Mouse (Mus musculus) MEL (cell line): ENCODE measurements around the gene Acvr1c. TPM values are rescaled to one million over a fixed set of nuclear protein-coding genes. Genes with fewer than 3 reads are reported as not detected.

Source experiments
- DNase-seq: peaks from one replicate; pipeline ENCODE4 v3.0.0; 2011; ENCODE audit warnings: low read depth, low spot score
- H3K27ac ChIP-seq: 2 replicates; pipeline ENCODE4 v1.5.1; 2012; ENCODE audit warnings: low read depth, mild to moderate bottlenecking, control low read depth, low read length, moderate library complexity; ENCODE audit not compliant: control insufficient read depth
- H3K27me3 ChIP-seq, 2 experiments: fragments of 150-350 bp in 1 of 2; sonication (generic) in 1 of 2; 2 replicates each; pipeline ENCODE4 v1.6.1; 2012; ENCODE audit warnings: low read length in 2 of 2, mild to moderate bottlenecking in 2 of 2, improper control_type of control experiment in 1 of 2, moderate library complexity in 1 of 2; ENCODE audit not compliant: insufficient read depth in 2 of 2, control insufficient read depth in 1 of 2
- H3K36me3 ChIP-seq, 2 experiments: 2 replicates each; pipeline ENCODE4 v1.6.1; 2012 to 2014; ENCODE audit warnings: low read length in 2 of 2, improper control_type of control experiment in 1 of 2, inconsistent platforms in 1 of 2, mild to moderate bottlenecking in 1 of 2; ENCODE audit not compliant: insufficient read depth in 2 of 2, control insufficient read depth in 1 of 2
- H3K4me1 ChIP-seq, 2 experiments: fragments of 150-350 bp in 1 of 2; sonication (generic) in 1 of 2; 2 replicates each; pipeline ENCODE4 v1.6.1; 2012; ENCODE audit warnings: low read length in 2 of 2, improper control_type of control experiment in 1 of 2, mild to moderate bottlenecking in 1 of 2; ENCODE audit not compliant: insufficient read depth in 2 of 2, control insufficient read depth in 1 of 2
- H3K4me3 ChIP-seq, 2 experiments: fragments of 150-350 bp in 1 of 2; sonication (generic) in 1 of 2; 2 replicates each; pipeline ENCODE4 v1.5.1; 2012; ENCODE audit warnings: low read depth in 2 of 2, low read length in 2 of 2, mild to moderate bottlenecking in 2 of 2, moderate library complexity in 2 of 2, control low read depth in 1 of 2, improper control_type of control experiment in 1 of 2; ENCODE audit not compliant: control insufficient read depth in 1 of 2, insufficient read depth in 1 of 2
- H3K79me2 ChIP-seq: 2 replicates; pipeline ENCODE4 v1.6.1; 2012; ENCODE audit warnings: mild to moderate bottlenecking, low read length, moderate library complexity; ENCODE audit not compliant: control insufficient read depth, poor library complexity, insufficient read depth
- H3K9ac ChIP-seq: 2 replicates; pipeline ENCODE4 v1.6.1; 2012; ENCODE audit warnings: low read depth, mild to moderate bottlenecking, control low read depth, low read length, moderate library complexity; ENCODE audit not compliant: control insufficient read depth, poor library complexity, severe bottlenecking
- H3K9me3 ChIP-seq: fragments of 150-350 bp; sonication (generic); replicated peaks from 2 replicates; pipeline ENCODE4 v1.6.1; 2012; ENCODE audit warnings: mild to moderate bottlenecking, low read length, improper control_type of control experiment, moderate library complexity; ENCODE audit not compliant: insufficient read depth
- BHLHE40 ChIP-seq: IDR thresholded peaks from 2 replicates; pipeline ENCODE4 v1.6.1; 2012; ENCODE audit warnings: low read depth, mild to moderate bottlenecking, inconsistent platforms, low read length, improper control_type of control experiment, borderline replicate concordance
- CHD2 ChIP-seq: IDR thresholded peaks from 2 replicates; pipeline ENCODE4 v1.6.1; 2011; ENCODE audit warnings: low read length, improper control_type of control experiment
- CTCF ChIP-seq, 3 experiments: IDR thresholded peaks in 2 of 3; conservative IDR thresholded peaks in 1 of 3; 2 replicates each; pipeline ENCODE4 v1.5.1; 2011 to 2012; ENCODE audit warnings: low read length in 3 of 3, low read depth in 2 of 3, mild to moderate bottlenecking in 2 of 3, improper control_type of control experiment in 1 of 3, inconsistent platforms in 1 of 3, mixed read lengths in 1 of 3, moderate library complexity in 1 of 3; ENCODE audit not compliant: control insufficient read depth in 1 of 3, insufficient read depth in 1 of 3, poor library complexity in 1 of 3, severe bottlenecking in 1 of 3
- E2F4 ChIP-seq: IDR thresholded peaks from 2 replicates; pipeline ENCODE4 v1.6.1; 2011; ENCODE audit warnings: low read depth, low read length, improper control_type of control experiment, borderline replicate concordance
- ELF1 ChIP-seq: IDR thresholded peaks from 2 replicates; pipeline ENCODE4 v1.6.1; 2014; ENCODE audit warnings: low read depth, mild to moderate bottlenecking, inconsistent platforms, low read length, improper control_type of control experiment, moderate library complexity
- EP300 ChIP-seq, 2 experiments: IDR thresholded peaks; 2 replicates each; pipeline ENCODE4 v1.6.1; 2011; ENCODE audit warnings: improper control_type of control experiment in 2 of 2, low read length in 2 of 2, low read depth in 1 of 2, mild to moderate bottlenecking in 1 of 2
- ETS1 ChIP-seq: IDR thresholded peaks from 2 replicates; pipeline ENCODE4 v1.6.1; 2012; ENCODE audit warnings: low read depth, mild to moderate bottlenecking, inconsistent platforms, low read length, improper control_type of control experiment, moderate library complexity
- GABPA ChIP-seq: IDR thresholded peaks from 2 replicates; pipeline ENCODE4 v1.6.1; 2012; ENCODE audit warnings: low read depth, mild to moderate bottlenecking, inconsistent platforms, low read length, improper control_type of control experiment, moderate library complexity
- GATA1 ChIP-seq: IDR thresholded peaks from 2 replicates; pipeline ENCODE4 v1.6.1; 2011; ENCODE audit warnings: low read depth, low read length, improper control_type of control experiment
- HCFC1 ChIP-seq: IDR thresholded peaks from 2 replicates; pipeline ENCODE4 v1.6.1; 2012; ENCODE audit warnings: low read depth, mild to moderate bottlenecking, inconsistent platforms, low read length, improper control_type of control experiment, moderate library complexity
- JUND ChIP-seq: IDR thresholded peaks from 2 replicates; pipeline ENCODE4 v1.6.1; 2011; ENCODE audit warnings: low read depth, mild to moderate bottlenecking, improper control_type of control experiment, low read length
- MAFK ChIP-seq: IDR thresholded peaks from 2 replicates; pipeline ENCODE4 v1.6.1; 2011; ENCODE audit warnings: low read depth, mild to moderate bottlenecking, low read length, improper control_type of control experiment, borderline replicate concordance
- MAX ChIP-seq: IDR thresholded peaks from 2 replicates; pipeline ENCODE4 v1.6.1; 2011; ENCODE audit warnings: low read length, improper control_type of control experiment
- MAZ ChIP-seq: IDR thresholded peaks from 2 replicates; pipeline ENCODE4 v1.6.1; 2012; ENCODE audit warnings: low read depth, mild to moderate bottlenecking, inconsistent platforms, low read length, improper control_type of control experiment
- MYB ChIP-seq: IDR thresholded peaks from 2 replicates; pipeline ENCODE4 v1.6.1; 2011; ENCODE audit warnings: mild to moderate bottlenecking, low read depth, low read length, improper control_type of control experiment
- NELFE ChIP-seq: IDR thresholded peaks from 2 replicates; pipeline ENCODE4 v1.6.1; 2011; ENCODE audit warnings: low read depth, low read length, improper control_type of control experiment
- NRF1 ChIP-seq: IDR thresholded peaks from 2 replicates; pipeline ENCODE4 v1.6.1; 2014; ENCODE audit warnings: low read depth, mild to moderate bottlenecking, inconsistent platforms, low read length, improper control_type of control experiment, moderate library complexity; ENCODE audit not compliant: poor library complexity, insufficient read depth, severe bottlenecking
- POLR2A ChIP-seq, 2 experiments: IDR thresholded peaks; 2 replicates each; pipeline ENCODE4 v1.6.1; 2011 to 2012; ENCODE audit warnings: low read length in 2 of 2, mild to moderate bottlenecking in 2 of 2, control low read depth in 1 of 2, improper control_type of control experiment in 1 of 2, low read depth in 1 of 2, moderate library complexity in 1 of 2; ENCODE audit not compliant: control insufficient read depth in 1 of 2, insufficient read depth in 1 of 2, poor library complexity in 1 of 2
- RCOR1 ChIP-seq: IDR thresholded peaks from 2 replicates; pipeline ENCODE4 v1.6.1; 2012; ENCODE audit warnings: low read depth, mild to moderate bottlenecking, inconsistent platforms, low read length, improper control_type of control experiment
- SIN3A ChIP-seq: IDR thresholded peaks from 2 replicates; pipeline ENCODE4 v1.6.1; 2012; ENCODE audit warnings: low read length, improper control_type of control experiment, inconsistent platforms
- SMC3 ChIP-seq: IDR thresholded peaks from 2 replicates; pipeline ENCODE4 v1.6.1; 2011; ENCODE audit warnings: low read depth, low read length, improper control_type of control experiment
- TAL1 ChIP-seq: IDR thresholded peaks from 2 replicates; pipeline ENCODE4 v1.6.1; 2012; ENCODE audit warnings: mild to moderate bottlenecking, inconsistent platforms, low read length, moderate library complexity, mixed read lengths
- UBTF ChIP-seq: IDR thresholded peaks from 2 replicates; pipeline ENCODE4 v1.6.1; 2012; ENCODE audit warnings: low read depth, mild to moderate bottlenecking, inconsistent platforms, low read length, improper control_type of control experiment, moderate library complexity, borderline replicate concordance; ENCODE audit not compliant: insufficient read depth
- USF1 ChIP-seq: IDR thresholded peaks from 2 replicates; pipeline ENCODE4 v1.6.1; 2014; ENCODE audit warnings: low read depth, mild to moderate bottlenecking, inconsistent platforms, low read length, improper control_type of control experiment, moderate library complexity
- USF2 ChIP-seq, 2 experiments: IDR thresholded peaks; 2 replicates each; pipeline ENCODE4 v1.6.1; 2011 to 2012; ENCODE audit warnings: improper control_type of control experiment in 2 of 2, low read length in 2 of 2, borderline replicate concordance in 1 of 2, inconsistent platforms in 1 of 2, low read depth in 1 of 2, mild to moderate bottlenecking in 1 of 2; ENCODE audit not compliant: insufficient read depth in 1 of 2
- ZC3H11A ChIP-seq: IDR thresholded peaks from 2 replicates; pipeline ENCODE4 v1.6.1; 2012; ENCODE audit warnings: low read depth, mild to moderate bottlenecking, inconsistent platforms, low read length, improper control_type of control experiment
- ZKSCAN1 ChIP-seq: IDR thresholded peaks from 2 replicates; pipeline ENCODE4 v1.6.1; 2012; ENCODE audit warnings: low read depth, mild to moderate bottlenecking, inconsistent platforms, low read length, improper control_type of control experiment, moderate library complexity
- ZNF384 ChIP-seq: IDR thresholded peaks from 2 replicates; pipeline ENCODE4 v1.6.1; 2012; ENCODE audit warnings: low read depth, mild to moderate bottlenecking, inconsistent platforms, low read length, improper control_type of control experiment
- polyA plus RNA-seq, 2 experiments: library from polyadenylated mRNA; stranded (reverse) in 1 of 2; unstranded in 1 of 2; fragments of >175 nt in 1 of 2; fragments of >200 nt in 1 of 2; gene quantifications; 2 replicates each; pipeline versions ENCODE4 v1.2.1 to v1.2.4; 2012; ENCODE audit warnings: low replicate concordance in 2 of 2, low read depth in 1 of 2; ENCODE audit not compliant: insufficient read length in 2 of 2, insufficient read depth in 1 of 2, missing spikeins in 1 of 2
- total RNA-seq: library from RNA; depleted of rRNA; stranded (reverse); fragments of 300-350 nt; gene quantifications from 2 replicates; pipeline ENCODE4 v1.2.3, GENCODE M21; 2012

The Acvr1c gene
- total and polyA plus RNA-seq, 3 experiments: not detected

DNA sequence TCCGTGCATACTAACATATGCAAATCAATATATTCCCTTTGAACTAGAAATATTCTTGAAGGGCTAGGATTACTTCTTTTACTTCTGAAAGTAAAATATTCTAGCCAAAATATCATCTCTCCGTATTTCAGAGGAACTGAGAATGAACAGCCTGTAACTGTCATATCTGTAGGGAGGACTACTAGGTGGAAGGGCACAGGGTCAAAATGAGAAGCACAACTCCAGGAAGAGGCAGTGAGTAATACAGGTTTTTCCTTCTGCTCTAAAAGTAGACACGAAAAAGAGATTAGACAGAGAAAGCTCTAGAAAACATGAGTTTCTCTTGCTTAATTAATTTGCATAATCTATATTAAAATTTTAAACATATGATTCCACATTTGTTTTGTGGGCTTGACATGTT, 48.0 kb downstream of the Acvr1c start:
- no peak overlapping the region for H3K9ac ChIP-seq
- no peaks in the 10 kb centered on the region for H3K79me2 ChIP-seq
- H3K4me3 ChIP-seq: no peak overlapping the region
- H3K27ac ChIP-seq: no peak overlapping the region
- H3K27me3 ChIP-seq: no peaks in the 10 kb centered on the region
- no peak for DNase-seq
- no peak for TF ChIP-seq SIN3A
- TF ChIP-seq EP300 (IDR thresholded peaks at IDR 0.05; ENCODE audit: low read depth in 1 of 2, low read length in 2 of 2): no peak
- TF ChIP-seq ZKSCAN1: no peak
- TF ChIP-seq HCFC1: no peak
- no peak for TF ChIP-seq CTCF (IDR thresholded peaks at IDR 0.05 in 2 of 3, conservative IDR thresholded peaks at IDR 0.05 in 1 of 3; ENCODE audit: control insufficient read depth in 1 of 3, insufficient read depth in 1 of 3, low read depth in 2 of 3, low read length in 3 of 3, poor library complexity in 1 of 3, severe bottlenecking in 1 of 3)
- no peak for TF ChIP-seq USF1
- no peak for TF ChIP-seq UBTF
- TF ChIP-seq TAL1: no peak
- TF ChIP-seq E2F4: no peak
- TF ChIP-seq ZNF384: no peak
- no peak for TF ChIP-seq NRF1
- TF ChIP-seq NELFE: no peak
- TF ChIP-seq MAFK: no peak
- TF ChIP-seq BHLHE40: no peak
- no peak for TF ChIP-seq RCOR1
- no peak for TF ChIP-seq ELF1
- TF ChIP-seq ZC3H11A: no peak
- no peak for TF ChIP-seq POLR2A (IDR thresholded peaks at IDR 0.05; ENCODE audit: control insufficient read depth in 1 of 2, insufficient read depth in 1 of 2, low read depth in 1 of 2, low read length in 2 of 2, poor library complexity in 1 of 2)
- TF ChIP-seq MAX: no peak
- no peak for TF ChIP-seq JUND
- TF ChIP-seq, all 39 proteins: peak for 0
- Histone ChIP-seq H3K4me1 (no peaks in the 10 kb centered on the region), H3K36me3 (no peaks in the 10 kb centered on the region), H3K9me3 (no peaks in the 10 kb centered on the region)

DNA sequence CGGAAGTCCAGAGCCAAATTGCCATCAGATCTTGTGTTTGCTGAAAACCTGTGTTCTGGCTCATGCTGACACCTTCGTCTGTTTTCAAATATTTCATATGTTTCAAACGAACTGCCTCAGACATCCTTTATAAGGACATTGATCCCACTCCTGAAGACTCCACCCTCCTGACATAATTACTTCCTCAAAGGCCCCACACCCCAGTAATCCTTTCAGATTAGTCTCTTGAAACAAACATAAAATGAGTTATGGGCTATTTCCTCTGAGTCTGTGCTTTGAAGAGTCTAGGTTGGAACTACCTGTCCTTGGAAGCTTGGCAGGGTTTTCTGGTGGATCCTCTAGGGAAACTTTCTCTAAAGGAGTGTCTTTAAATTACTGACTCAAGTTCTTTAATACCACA, 53.2 kb downstream of the Acvr1c start:
- TF ChIP-seq MAX: no peak
- no peak for TF ChIP-seq MAZ
- TF ChIP-seq JUND: no peak
- no peak for TF ChIP-seq ZNF384
- no peak for TF ChIP-seq MAFK
- no peak for TF ChIP-seq USF1
- no peak for TF ChIP-seq RCOR1
- TF ChIP-seq GATA1: no peak
- no peak for TF ChIP-seq USF2 (IDR thresholded peaks at IDR 0.05; ENCODE audit: borderline replicate concordance in 1 of 2, insufficient read depth in 1 of 2, low read depth in 1 of 2, low read length in 2 of 2)
- TF ChIP-seq BHLHE40: no peak
- no peak for TF ChIP-seq NRF1
- no peak for TF ChIP-seq UBTF
- TF ChIP-seq MYB: no peak
- TF ChIP-seq ELF1: no peak
- no peak for TF ChIP-seq GABPA
- no peak for TF ChIP-seq SIN3A
- no peak for TF ChIP-seq CHD2
- TF ChIP-seq SMC3: no peak
- TF ChIP-seq ETS1: no peak
- TF ChIP-seq, all 39 proteins: peak for 0
- no peaks in the 10 kb centered on the region for H3K36me3 ChIP-seq
- H3K4me1 ChIP-seq: no peaks in the 10 kb centered on the region
- no peak overlapping the region for H3K9ac ChIP-seq
- H3K27ac ChIP-seq: no peak overlapping the region
- H3K79me2 ChIP-seq: no peaks in the 10 kb centered on the region
- H3K9me3 ChIP-seq: no peaks in the 10 kb centered on the region
- no peaks in the 10 kb centered on the region for H3K27me3 ChIP-seq
- no peak for DNase-seq
- H3K4me3 ChIP-seq: no peak overlapping the region
